ENCODE assay signal across 20 mouse cellular contexts in genomic region chr12:108749454-108749853, GRCm38 (mm10). TPM values are rescaled to one million over a fixed set of nuclear protein-coding genes. Genes with fewer than 3 reads are reported as not detected.
"Had no signal": no experiment of that assay in that cellular context is flagged by ENCODE, and none has a peak within 500 bp of the region (broad histone marks: within the 10 kb centered on the region; RNA-seq: fewer than 3 reads in every experiment).

No protein-coding gene starts in this region.

- H3K27me3 ChIP-seq: liver, embryonic 15.5 days; lung, embryonic 15.5 days; neural tube, embryonic 13.5 days; stomach, embryonic 15.5 days had no signal

- H3K4me3 ChIP-seq: liver, embryonic 15.5 days; lung, embryonic 15.5 days; megakaryocyte, embryonic 14.5 days; neural tube, embryonic 13.5 days; stomach, embryonic 15.5 days had no signal

- H3K9ac ChIP-seq: liver, embryonic 15.5 days; liver, postnatal 0 days; lung, embryonic 15.5 days; neural tube, embryonic 13.5 days; stomach, embryonic 15.5 days had no signal

- H3K4me2 ChIP-seq: liver, embryonic 15.5 days; lung, embryonic 15.5 days; neural tube, embryonic 13.5 days; stomach, embryonic 15.5 days had no signal

- H3K36me3 ChIP-seq: liver, embryonic 15.5 days; lung, embryonic 15.5 days; neural tube, embryonic 13.5 days; stomach, embryonic 15.5 days had no signal

- DNase-seq: lung, adult 2 months; lung, postnatal 14 days; lung, postnatal 36 days; midbrain, embryonic 14.5 days; right cerebral cortex, postnatal 14 days; thymus, adult 2 months; thymus, postnatal 25 days; thymus, postnatal 4 days had no signal

- ATAC-seq: liver, postnatal 0 days; lung, postnatal 0 days; midbrain, embryonic 16.5 days had no signal

- H3K27ac ChIP-seq: liver, embryonic 15.5 days; lung, embryonic 15.5 days; macrophage; neural tube, embryonic 13.5 days; stomach, embryonic 15.5 days had no signal

- H3K9me3 ChIP-seq: liver, embryonic 15.5 days; lung, embryonic 15.5 days; neural tube, embryonic 13.5 days; stomach, embryonic 15.5 days had no signal

- H3K4me1 ChIP-seq: liver, embryonic 15.5 days; lung, embryonic 15.5 days; stomach, embryonic 15.5 days had no signal

RNA-seq across cellular contexts. Expression of gene Degs2, which starts 47.3 kb away (rescaled TPM):
- total RNA-seq: monocyte, adult 5-6 weeks; neutrophil, adult 5-6 weeks had no signal
- polyA plus RNA-seq: macrophage; spleen, adult 2 months had no signal
